10 mouse cellular contexts compared by ENCODE assay signal in the genomic region with DNA sequence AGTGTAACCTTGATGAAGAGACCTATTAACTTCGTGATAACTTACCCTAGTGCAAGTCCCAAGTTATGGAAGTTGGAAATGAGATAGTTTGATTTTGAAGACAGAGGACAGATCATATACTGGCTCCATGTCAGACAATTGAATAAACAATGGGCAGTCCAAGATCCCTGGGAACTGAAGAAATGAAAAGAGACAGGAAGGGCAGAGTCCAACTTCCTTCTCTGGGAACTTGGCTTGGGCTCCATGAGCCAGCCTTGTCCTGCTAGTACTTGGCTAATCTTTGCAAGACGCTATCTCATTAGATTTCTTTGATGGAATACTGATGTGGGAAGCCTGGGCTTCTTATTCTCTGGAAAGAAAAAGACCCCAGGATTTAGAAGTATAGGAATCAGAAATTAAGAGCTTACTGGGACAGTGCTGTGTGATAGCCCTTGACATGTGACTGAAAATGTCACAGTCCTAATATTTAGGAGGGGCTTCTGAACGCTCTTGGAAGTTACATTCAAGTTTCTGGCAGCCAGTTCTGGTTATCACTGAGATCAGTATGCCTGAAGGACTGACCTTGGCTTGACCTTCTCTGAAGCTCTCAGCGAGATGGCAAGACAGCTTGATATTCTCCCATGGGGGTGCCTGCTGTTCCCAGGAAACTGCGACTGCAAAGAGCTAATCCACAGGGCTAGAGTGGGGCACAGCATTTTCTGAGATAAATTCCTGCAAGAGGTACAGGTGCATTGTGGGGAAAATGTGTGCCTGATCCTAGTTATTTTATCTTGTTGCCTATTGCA.
A peak's percentile ranks its signal among the peaks of the same experiment; 100 is the strongest.
DNase-seq lines count a peak whose midpoint lies in the region; ATAC-seq and TF ChIP-seq lines count a peak whose summit lies in the region.
"Had no signal": no experiment of that assay in that cellular context is flagged by ENCODE, and none has a peak within 500 bp of the region (broad histone marks: within the 10 kb centered on the region; RNA-seq: fewer than 3 reads in every experiment).

No protein-coding gene starts in this region.

- no peak for ATAC-seq in kidney, embryonic 14.5 days (ENCODE audit: low FRiP score, low TSS enrichment)
- no peak for ATAC-seq in heart, embryonic 11.5 days (replicated peaks; ENCODE audit: insufficient number of reproducible peaks, low FRiP score, low TSS enrichment)
- no peak for ATAC-seq in megakaryocyte, adult 5-6 weeks (ENCODE audit: poor library complexity, severe bottlenecking)
- ATAC-seq: liver, embryonic 12.5 days had no signal

- 42% methylated on average over 5 of the region's 5 CpGs for WGBS in kidney, adult 2 months
- 43% methylated on average over 5 of the region's 5 CpGs for WGBS in kidney, embryonic 14.5 days
- WGBS in heart, embryonic 11.5 days (ENCODE audit: insufficient replicate concordance) = 33% methylated on average over 5 of the region's 5 CpGs

- no peak for TF ChIP-seq CTCF in kidney, adult 2 months (conservative IDR thresholded peaks at IDR 0.05; ENCODE audit: insufficient read depth, insufficient read length, low read depth, low read length)

- H3K4me3 ChIP-seq in kidney, adult 2 months (ENCODE audit: insufficient read depth, low read depth, low read length) = no peak overlapping the region
- H3K4me3 ChIP-seq in kidney, embryonic 14.5 days (ENCODE audit: low read length) = no peak overlapping the region
- no peak overlapping the region for H3K4me3 ChIP-seq in heart, embryonic 11.5 days (ENCODE audit: low read depth, low read length)
- H3K4me3 ChIP-seq: liver, embryonic 12.5 days; myocyte had no signal

- no peaks in the 10 kb centered on the region for H3K4me1 ChIP-seq in kidney, adult 2 months (ENCODE audit: control insufficient read depth, insufficient read depth, low read length)
- peaks cover 8% of the 10 kb centered on the region; the same call in 1 of the 2 replicates for H3K4me1 ChIP-seq in kidney, embryonic 14.5 days (ENCODE audit: control insufficient read depth, insufficient read depth, low read length)
- H3K4me1 ChIP-seq in heart, embryonic 11.5 days (ENCODE audit: control insufficient read depth, insufficient read depth, low read length) = peaks cover 15% of the 10 kb centered on the region
- H3K4me1 ChIP-seq: liver, embryonic 12.5 days had no signal

- DNase-seq in kidney, adult 2 months = peak; percentile 69
- peak; percentile 16 to 49 for DNase-seq in kidney, postnatal 25 days
- DNase-seq in skeletal muscle tissue, adult 2 months (ENCODE audit: low read depth, low spot score) = peak; percentile 35
- DNase-seq in left cerebral cortex, adult 9 months (ENCODE audit: low spot score in 2 of 2) = no peak
- DNase-seq in frontal cortex, postnatal 14 days (ENCODE audit: low spot score in 2 of 2) = no peak

- H3K9ac ChIP-seq in kidney, embryonic 14.5 days (ENCODE audit: low read depth, low read length) = no peak overlapping the region
- no peak overlapping the region for H3K9ac ChIP-seq in heart, embryonic 11.5 days (ENCODE audit: low read depth, low read length)
- H3K9ac ChIP-seq: liver, embryonic 12.5 days had no signal

- TF ChIP-seq POLR2A in kidney, adult 2 months (IDR thresholded peaks at IDR 0.05; ENCODE audit: low read depth, low read length) = no peak

- H3K36me3 ChIP-seq in kidney, adult 2 months (ENCODE audit: control insufficient read depth, insufficient read depth, low read length) = no peaks in the 10 kb centered on the region
- no peaks in the 10 kb centered on the region for H3K36me3 ChIP-seq in kidney, embryonic 14.5 days (ENCODE audit: control insufficient read depth, insufficient read depth, low read length)
- H3K36me3 ChIP-seq in heart, embryonic 11.5 days (ENCODE audit: control insufficient read depth, insufficient read depth, low read length) = no peaks in the 10 kb centered on the region
- H3K36me3 ChIP-seq: liver, embryonic 12.5 days had no signal

- H3K27ac ChIP-seq in kidney, adult 2 months (ENCODE audit: insufficient read depth, low read depth, low read length) = no peak overlapping the region; the same call in 1 of the 2 replicates
- H3K27ac ChIP-seq in kidney, embryonic 14.5 days (ENCODE audit: low read depth, low read length) = no peak overlapping the region
- peak overlapping the region; percentile 41; the same call in 1 of the 2 replicates for H3K27ac ChIP-seq in heart, embryonic 11.5 days (ENCODE audit: low read depth, low read length)
- H3K27ac ChIP-seq: liver, embryonic 12.5 days had no signal

- no peaks in the 10 kb centered on the region for H3K27me3 ChIP-seq in kidney, adult 2 months (replicated peaks; ENCODE audit: control insufficient read depth, insufficient read depth, low read length)
- H3K27me3 ChIP-seq in kidney, embryonic 14.5 days (ENCODE audit: control insufficient read depth, insufficient read depth, low read length) = no peaks in the 10 kb centered on the region
- no peaks in the 10 kb centered on the region for H3K27me3 ChIP-seq in heart, embryonic 11.5 days (ENCODE audit: control insufficient read depth, insufficient read depth, low read length)
- H3K27me3 ChIP-seq: liver, embryonic 12.5 days had no signal

- H3K4me2 ChIP-seq in kidney, embryonic 14.5 days (replicated peaks; ENCODE audit: low read depth, low read length) = no peak overlapping the region
- H3K4me2 ChIP-seq in heart, embryonic 11.5 days = no peak overlapping the region
- H3K4me2 ChIP-seq: liver, embryonic 12.5 days had no signal

- H3K9me3 ChIP-seq in kidney, embryonic 14.5 days (ENCODE audit: control insufficient read depth, low read length) = no peaks in the 10 kb centered on the region
- no peaks in the 10 kb centered on the region for H3K9me3 ChIP-seq in heart, embryonic 11.5 days (replicated peaks; ENCODE audit: control insufficient read depth, low read length)
- H3K9me3 ChIP-seq: liver, embryonic 12.5 days had no signal

Comparison
In these comparisons a context has a peak if more than half of its experiments do, and no peak if none do; other contexts are left out.
1. DNase-seq: peak in kidney, adult 2 months (single experiment), kidney, postnatal 25 days (2 of 2) and skeletal muscle tissue, adult 2 months (single experiment); none in left cerebral cortex, adult 9 months (0 of 2) and frontal cortex, postnatal 14 days (0 of 2).